Mouse (Mus musculus): ENCODE measurements at regions not wholly inside any gene's neighbourhood (a gene's known extent, or its start where the extent isn't known, plus 50 kb on each side); places are given as distances from the start of the nearest gene placed in this dataset.

GRCm38 (mm10) chr13:48164586-48164985 is 96.4 kb upstream of the Id4 start:
- no peak for DNase-seq (ENCODE audit: low read depth, low spot score)

- no peak for DNase-seq (ENCODE audit: low read depth, low spot score)
These were observed 95.2 kb upstream of the Id4 start for GRCm38 (mm10) chr13:48165838-48166237.

GRCm38 (mm10) chr13:48167976-48168375 is 93.1 kb upstream of the Id4 start:
- no peak for DNase-seq (ENCODE audit: low read depth, low spot score)

DNA sequence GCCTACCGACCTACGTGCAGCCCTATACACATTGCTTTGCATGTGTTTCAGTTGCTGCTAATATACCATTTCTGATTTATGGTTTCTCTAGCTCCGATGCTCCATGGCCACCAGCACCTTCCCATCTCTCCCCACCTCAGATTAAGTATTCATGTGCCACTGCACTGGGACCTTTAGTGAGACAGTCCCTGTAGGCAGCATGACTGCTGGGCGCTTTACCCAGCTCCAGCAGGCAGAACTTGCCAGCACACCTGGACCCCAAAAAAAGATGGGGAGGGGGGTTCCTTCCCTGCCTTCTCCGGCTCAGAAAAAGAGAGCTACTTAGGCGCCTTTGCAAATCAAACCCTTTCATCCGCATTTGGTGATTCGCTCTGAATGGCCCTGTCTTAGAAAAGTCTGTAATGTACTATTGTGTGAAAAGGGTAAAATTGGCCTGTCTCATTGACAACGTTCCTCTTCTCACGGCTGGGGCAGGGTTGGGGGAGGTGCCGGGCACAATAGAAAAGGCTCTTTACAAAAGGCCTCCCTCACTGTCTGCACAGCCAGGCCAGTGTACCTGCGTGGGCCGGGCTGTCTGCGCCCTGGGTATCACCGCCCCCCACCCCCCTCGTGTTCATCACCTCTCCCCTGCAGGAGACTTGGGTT is 89.6 kb upstream of the Id4 start:
- no peak for DNase-seq (ENCODE audit: low read depth, low spot score)

- no peak for DNase-seq (ENCODE audit: low read depth, low spot score)
These were observed 89.0 kb upstream of the Id4 start for GRCm38 (mm10) chr13:48171994-48172393.

- DNase-seq (ENCODE audit: low read depth, low spot score) = peak; percentile 12
These were observed 68.6 kb upstream of the Id4 start for GRCm38 (mm10) chr13:48192476-48192875.

DNA sequence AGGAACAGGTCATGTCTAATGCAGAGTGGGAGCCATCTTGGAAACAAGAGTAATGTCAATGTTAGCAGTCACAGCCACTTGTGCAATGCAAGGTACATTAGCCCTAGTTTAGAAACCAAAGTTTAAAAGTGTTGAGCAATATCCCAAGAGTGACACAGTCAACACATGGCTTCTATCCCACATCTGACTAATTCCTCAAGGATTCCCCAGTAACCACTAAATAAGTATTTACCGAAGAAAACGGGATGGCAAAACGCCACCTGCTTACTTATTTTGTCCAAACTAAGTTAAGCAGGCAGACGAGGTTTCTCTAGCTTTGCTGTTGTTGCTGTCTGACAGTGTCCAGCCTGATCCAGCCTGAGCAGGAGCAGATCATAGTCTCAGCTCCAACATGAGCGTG is 67.1 kb upstream of the Id4 start:
- peak; percentile 97 for DNase-seq (ENCODE audit: low read depth, low spot score)

DNA sequence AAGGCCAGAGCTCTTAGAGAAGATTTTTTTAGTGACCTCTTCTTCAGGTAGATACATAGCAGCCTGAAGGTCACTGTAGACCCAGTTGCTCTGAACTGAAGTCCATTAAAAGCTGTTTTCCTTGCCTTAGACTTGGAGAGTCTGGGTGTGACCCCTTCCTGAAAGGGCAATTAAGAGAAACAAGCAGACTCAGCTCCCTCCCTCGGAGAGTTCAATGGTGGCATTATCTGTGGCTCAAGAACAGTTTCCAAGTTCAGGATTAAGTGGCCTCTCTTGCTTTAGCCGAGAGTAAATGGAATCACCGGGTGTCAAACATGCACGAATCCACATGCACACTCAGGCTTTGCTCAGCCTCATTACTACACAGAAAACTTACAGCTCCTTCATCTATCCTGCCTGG is 53.2 kb upstream of the Id4 start:
- no peak for DNase-seq (ENCODE audit: low read depth, low spot score)

Data from 3T3-L1 (cell line).